Mouse (Mus musculus) testis, adult 2 months (tissue): ENCODE data around the gene Prss43.

Experiments
- CTCF ChIP-seq: fragments of 200-500 bp; IDR thresholded peaks from 2 replicates; pipeline ENCODE4 v1.5.1; 2012; ENCODE audit warnings: low read depth, mild to moderate bottlenecking, inconsistent platforms, low read length, moderate library complexity; ENCODE audit not compliant: control insufficient read depth, insufficient read depth, insufficient replicate concordance
- POLR2A ChIP-seq: fragments of 200-500 bp; IDR thresholded peaks from 2 replicates; pipeline ENCODE4 v1.6.1; 2012; ENCODE audit warnings: low read depth, mild to moderate bottlenecking, inconsistent platforms, low read length, moderate library complexity; ENCODE audit not compliant: control insufficient read depth

DNA sequence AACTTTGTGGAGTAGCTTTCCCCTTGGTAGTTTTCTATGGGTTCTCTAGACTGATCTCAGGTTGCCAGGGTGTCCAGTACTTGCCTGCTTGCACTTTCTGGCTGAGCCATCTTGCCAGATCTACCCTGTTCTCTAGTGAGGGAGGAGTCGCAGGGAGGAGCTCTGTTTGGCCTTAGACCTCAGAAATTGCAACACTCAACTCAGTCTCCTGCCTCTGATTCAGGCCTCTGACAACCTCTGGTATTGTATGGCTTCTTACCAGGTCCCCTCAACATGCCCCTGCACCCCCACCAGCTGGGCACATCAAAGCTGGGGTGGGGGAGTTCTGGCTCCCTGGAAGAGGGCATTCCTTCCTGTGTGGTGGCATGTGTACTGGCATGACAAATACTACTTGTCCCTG lies 50.9 kb downstream of the Prss43 start:
- TF ChIP-seq POLR2A (no peak), CTCF (no peak)
